Mouse (Mus musculus): Measurements from ENCODE around the gene Gm5926. TPM values are rescaled to one million over a fixed set of nuclear protein-coding genes. Genes with fewer than 3 reads are reported as not detected.

Gene Gm5926
- polyA plus RNA-seq (2012; rRNA removed): not detected in 2 replicates

DNA sequence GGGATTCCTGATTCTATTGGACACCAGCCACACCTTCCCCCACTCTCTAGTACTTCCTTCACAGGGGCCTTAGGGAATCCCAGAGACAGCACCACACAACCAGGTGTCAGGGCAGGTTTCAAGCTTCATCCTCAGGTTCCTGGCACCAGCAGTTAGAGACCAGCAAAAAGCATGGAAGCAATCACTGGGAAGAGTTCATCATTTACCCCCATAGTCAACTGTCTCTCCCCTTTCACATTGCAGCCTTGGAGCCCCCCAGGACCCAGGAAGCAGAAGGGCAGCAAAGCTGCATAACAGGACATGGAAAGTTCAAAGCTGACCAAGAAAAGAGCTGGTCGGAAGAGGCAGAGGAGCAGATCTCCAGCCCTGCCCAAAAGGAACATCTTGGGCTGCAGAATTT lies at the start of gene Gm5926:
Gene Gm5926, plus strand, starts transcription at position 301 of the 400 bp plus-strand sequence.

Other genes with a start within 250 kb of the Gm5926 start
- gene Btbd35f1, start 90.7 kb upstream of the Gm5926 start, polyA plus RNA-seq (2012; rRNA removed): not detected in 2 replicates
- not detected in 2 replicates for gene Btbd35f21, start 75.4 kb downstream of the Gm5926 start, polyA plus RNA-seq (2012; rRNA removed)
- gene Btbd35f30, start 243.9 kb downstream of the Gm5926 start, polyA plus RNA-seq (2012; rRNA removed): not detected in 2 replicates